Mouse (Mus musculus) urinary bladder, postnatal 14 days (tissue): Measurements from ENCODE around the gene Tmem135.
A peak's percentile ranks its signal among the peaks of the same experiment; 100 is the strongest.

Source experiments
- DNase-seq: peaks from one replicate; pipeline ENCODE4 v3.0.0; 2021; ENCODE audit warnings: low spot score

Tmem135 gene

DNA sequence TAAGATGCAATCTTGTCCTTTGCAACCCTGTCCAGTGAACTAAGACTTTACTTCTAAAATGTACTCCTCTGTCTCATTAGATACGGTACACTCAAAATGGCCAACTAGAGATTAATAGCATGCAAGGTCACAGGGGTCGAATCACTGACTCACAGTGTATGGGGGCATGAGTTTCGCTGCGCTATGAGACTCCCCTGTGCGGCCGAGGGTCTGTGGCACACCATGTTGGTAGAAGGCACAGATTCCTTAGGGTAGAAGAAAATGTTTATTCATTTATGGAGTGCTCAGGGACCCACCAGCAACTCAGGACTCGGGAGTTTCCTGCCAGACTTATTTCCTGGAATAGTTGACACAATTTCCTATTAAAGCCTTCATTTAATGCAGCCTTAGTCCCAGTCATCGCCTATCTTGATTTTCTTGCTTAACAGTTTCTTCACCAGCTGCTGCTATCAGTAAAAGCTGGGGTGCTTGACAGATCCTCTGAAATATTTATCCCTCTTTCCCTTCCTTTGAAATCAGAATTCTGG, 14.2 kb upstream of the Tmem135 start:
- no peak for DNase-seq

- no peak for DNase-seq
Observed at GRCm38 (mm10) chr7:89417707-89418106, 13.7 kb upstream of the Tmem135 start.

DNA sequence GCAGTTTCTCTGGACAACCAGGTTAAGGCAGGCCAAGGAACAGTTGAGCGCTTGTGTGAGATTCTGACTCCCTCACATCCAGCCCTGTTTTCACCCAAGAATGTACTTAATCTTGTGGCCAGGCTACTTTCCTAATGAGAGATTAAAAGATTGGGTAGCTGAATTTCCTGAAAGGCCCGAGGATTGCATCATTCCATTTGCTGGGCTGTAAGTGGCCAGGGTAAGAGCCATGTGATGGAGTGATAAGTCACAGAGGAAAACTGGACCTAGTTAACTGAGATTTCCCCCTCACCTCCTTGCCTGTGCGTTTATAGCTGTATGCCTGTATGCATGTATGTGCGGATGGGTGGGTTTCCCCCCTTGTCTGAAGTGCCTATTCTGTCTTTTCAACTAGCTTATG, 12.0 kb upstream of the Tmem135 start:
- DNase-seq: no peak

DNA sequence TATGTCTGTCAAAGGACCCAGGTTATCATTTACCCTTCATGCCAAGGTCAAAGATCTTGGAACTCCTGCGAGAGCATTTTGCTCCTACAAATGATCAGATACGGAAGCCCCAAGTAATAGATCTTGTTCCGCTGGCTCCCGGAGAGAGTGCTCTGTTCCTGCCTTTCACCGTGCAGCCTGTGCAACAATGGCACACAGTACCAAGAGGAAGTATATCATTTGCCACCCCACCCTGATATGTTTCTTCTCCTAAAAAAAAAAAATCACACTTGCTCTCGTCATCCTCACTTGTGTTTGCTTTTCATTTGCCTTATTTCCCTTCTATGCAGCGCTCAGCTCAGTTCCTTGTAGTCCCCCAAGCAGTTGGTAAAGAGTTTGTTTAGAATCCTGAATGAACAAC, 8.1 kb upstream of the Tmem135 start:
- DNase-seq: no peak

DNA sequence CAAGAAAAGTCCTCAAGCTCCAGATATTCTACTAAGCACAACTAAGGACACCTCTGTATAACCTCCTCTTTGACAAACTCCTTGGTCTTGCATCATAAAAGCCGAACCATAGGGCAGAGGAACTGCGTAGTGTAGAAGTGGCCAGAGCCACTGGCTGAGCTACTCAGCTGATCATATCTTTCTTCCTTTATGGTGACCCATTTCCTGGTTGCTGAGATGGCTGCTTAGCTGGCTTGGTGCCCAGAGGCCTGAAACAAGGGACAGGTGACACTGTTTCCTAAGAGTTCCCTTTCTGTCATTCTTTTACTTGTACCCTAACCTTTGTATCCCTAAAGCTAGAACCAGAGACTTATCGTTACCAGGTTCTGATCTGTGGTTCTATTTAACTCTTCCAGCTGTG, 7.3 kb upstream of the Tmem135 start:
- peak; percentile 76 for DNase-seq

GRCm38 (mm10) chr7:89410294-89410693, 6.3 kb upstream of the Tmem135 start:
- DNase-seq: no peak

DNA sequence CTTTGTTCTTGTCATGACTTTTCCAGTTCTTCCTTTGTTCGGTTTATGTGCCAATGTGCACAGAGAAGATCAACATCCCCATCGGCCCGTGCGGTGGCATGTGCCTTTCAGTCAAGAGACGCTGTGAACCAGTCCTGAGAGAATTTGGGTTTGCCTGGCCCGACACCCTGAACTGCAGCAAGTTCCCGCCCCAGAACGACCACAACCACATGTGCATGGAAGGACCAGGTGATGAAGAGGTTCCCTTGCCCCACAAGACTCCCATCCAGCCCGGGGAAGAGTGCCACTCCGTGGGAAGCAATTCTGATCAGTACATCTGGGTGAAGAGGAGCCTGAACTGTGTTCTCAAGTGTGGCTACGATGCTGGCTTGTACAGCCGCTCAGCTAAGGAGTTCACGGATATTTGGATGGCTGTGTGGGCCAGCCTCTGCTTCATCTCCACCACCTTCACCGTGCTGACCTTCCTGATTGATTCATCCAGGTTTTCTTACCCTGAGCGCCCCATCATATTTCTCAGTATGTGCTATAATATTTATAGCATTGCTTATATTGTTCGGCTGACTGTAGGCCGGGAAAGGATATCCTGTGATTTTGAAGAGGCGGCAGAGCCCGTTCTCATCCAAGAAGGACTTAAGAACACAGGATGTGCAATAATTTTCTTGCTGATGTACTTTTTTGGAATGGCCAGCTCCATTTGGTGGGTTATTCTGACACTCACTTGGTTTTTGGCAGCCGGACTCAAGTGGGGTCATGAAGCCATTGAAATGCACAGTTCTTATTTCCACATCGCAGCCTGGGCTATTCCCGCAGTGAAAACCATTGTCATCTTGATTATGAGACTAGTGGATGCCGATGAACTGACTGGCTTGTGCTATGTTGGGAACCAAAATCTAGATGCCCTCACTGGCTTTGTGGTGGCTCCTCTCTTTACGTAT, 3.3 kb upstream of the Tmem135 start:
- no peak for DNase-seq

GRCm38 (mm10) chr7:89406011-89406410, 2.0 kb upstream of the Tmem135 start:
- DNase-seq: no peak

DNA sequence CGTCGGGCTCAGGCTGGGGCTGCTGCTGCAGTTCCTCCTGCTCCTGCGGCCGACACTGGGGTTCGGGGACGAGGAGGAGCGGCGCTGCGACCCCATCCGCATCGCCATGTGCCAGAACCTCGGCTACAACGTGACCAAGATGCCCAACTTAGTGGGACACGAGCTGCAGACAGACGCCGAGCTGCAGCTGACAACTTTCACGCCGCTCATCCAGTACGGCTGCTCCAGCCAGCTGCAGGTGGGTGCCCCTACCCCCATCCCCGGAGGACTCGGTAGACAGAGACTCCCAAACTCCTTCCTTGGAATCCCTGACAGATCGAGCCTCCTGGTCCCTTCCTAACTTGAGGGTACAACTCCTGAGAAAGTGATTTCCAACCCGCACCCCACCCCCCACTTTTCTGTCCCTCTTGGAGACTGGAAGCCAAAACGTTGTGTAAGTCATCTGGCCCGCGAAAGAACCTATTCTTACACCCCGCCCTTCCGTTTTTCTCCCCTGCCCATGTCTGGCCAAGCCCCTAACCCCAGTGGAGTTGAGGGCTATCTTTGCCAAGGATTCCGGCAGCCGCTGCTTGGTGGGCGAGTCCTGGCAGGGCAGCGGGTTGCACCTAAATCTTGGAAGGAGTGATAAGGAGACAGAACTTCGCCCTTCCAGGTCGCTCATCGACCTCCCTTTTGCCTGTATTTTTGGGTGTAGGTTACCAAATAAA, 865 bp upstream of the Tmem135 start:
- peak; percentile 33 for DNase-seq

- DNase-seq: peak; percentile 73
Observed at GRCm38 (mm10) chr7:89403053-89403972, 709 bp downstream of the Tmem135 start.

- no peak for DNase-seq
Observed at GRCm38 (mm10) chr7:89401936-89402335, 2.1 kb downstream of the Tmem135 start.

- DNase-seq: no peak
Observed at GRCm38 (mm10) chr7:89401136-89401858, 2.7 kb downstream of the Tmem135 start.

GRCm38 (mm10) chr7:89400721-89401120, 3.3 kb downstream of the Tmem135 start:
- DNase-seq: no peak

GRCm38 (mm10) chr7:89397837-89398534, 6.0 kb downstream of the Tmem135 start:
- no peak for DNase-seq

- no peak for DNase-seq
Observed at GRCm38 (mm10) chr7:89396386-89396785, 7.6 kb downstream of the Tmem135 start.

DNA sequence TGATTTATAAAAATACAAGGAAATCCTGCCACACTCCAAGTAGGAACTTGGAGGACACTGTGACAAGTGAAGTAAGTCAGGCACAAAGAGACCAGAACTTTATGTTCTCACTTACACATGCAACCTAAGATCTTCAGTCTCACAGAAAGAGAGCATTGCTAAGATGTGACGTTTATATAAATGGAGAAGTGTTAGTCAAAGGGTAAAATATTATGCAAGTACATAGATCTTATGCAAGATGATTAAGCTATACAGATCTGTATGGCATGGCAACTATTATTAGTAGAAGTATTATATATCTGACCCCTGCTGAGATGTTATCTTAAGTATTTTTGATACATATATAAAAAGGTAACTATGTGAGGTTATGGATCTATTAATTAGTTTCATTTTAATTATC, 8.6 kb downstream of the Tmem135 start:
- no peak for DNase-seq

- no peak for DNase-seq
Observed at GRCm38 (mm10) chr7:89392825-89393224, 11.2 kb downstream of the Tmem135 start.

DNA sequence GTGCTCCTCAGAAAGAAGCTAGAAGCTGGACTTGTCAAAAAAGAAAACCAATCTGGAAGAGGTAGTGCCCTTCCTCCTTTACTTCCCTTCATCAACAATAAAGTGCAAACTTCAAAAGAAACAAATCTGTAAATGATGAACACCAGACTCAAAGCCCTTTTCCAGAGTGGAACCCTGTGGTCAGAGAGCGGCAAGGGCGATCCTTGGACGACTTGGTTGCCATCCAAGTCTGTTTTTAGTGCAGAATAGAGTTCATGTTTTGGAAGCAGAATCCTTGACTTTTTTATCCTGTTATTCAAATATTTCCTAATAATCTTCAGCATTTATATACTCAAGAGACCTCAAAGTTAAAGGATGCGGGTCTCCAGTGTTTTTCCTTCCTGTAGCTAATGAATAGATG, 11.6 kb downstream of the Tmem135 start:
- no peak for DNase-seq

DNA sequence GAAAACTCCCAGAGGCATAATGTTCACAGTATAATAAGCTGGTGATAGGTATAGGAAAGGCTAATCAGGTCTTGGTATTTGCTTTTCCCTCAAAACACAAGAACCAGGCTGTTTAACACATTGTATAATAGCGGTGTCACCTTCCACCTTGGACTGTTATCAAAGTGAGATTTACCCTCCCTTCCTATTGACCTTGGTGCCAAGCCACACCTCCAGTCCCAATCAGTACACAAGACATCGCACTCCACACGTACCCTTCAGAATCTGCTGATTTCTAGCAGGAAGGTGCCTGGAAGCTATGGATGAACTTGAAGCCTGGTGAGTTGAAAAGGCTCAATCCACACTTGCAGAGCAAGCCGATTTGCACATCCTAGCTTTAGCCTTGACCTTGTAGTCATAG, 12.2 kb downstream of the Tmem135 start:
- no peak for DNase-seq

DNA sequence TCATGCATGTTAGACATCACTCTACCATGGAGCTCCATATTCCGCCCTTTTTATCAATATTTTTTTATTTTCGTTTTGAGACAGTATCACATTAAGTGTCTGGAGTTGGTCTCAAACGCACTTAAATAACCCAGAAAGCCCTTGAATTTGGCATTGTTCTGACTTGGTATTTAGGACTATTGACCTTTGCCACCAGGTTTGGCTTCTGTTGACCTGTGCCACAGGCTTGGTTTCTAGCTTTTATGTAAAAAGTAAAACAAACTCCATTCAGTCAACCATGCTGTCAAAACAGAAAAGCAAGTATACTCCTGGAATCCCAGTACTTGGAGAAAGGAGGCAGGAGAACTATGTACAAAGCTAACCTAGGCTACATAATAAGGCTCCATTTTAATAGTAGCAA, 12.7 kb downstream of the Tmem135 start:
- no peak for DNase-seq

DNA sequence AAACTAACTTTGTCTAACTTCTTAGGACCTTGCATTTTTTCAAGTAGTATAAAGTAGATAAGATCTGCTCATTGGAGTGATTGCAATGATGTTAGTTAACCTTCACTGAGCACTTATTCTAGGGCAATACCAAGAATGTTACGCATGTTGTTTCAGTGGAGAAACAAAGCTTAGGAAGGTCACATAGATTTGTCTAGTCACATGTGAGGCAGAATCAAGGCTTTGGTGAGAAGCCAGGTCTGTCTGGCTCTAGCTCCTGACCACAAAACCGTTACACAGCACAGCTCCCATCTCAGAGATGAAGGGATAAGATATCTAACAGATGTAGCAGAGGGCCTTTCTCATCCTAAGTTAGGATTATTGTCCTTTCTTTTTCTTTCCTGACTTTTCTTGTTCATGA, 13.4 kb downstream of the Tmem135 start:
- no peak for DNase-seq
